ENCODE assay signal across 22 mouse cellular contexts in genomic region chr4:135710392-135710791, GRCm38 (mm10). TPM values are rescaled to one million over a fixed set of nuclear protein-coding genes. Genes with fewer than 3 reads are reported as not detected.
"Had no signal": no experiment of that assay in that cellular context is flagged by ENCODE, and none has a peak within 500 bp of the region (broad histone marks: within the 10 kb centered on the region; RNA-seq: fewer than 3 reads in every experiment).

No protein-coding gene starts in this region.

- H3K4me3 ChIP-seq: limb, embryonic 10.5 days; limb, embryonic 13.5 days; midbrain, embryonic 13.5 days; myocyte; neural tube, embryonic 13.5 days; stomach, embryonic 15.5 days had no signal

- H3K27ac ChIP-seq: limb, embryonic 10.5 days; limb, embryonic 13.5 days; macrophage; midbrain, embryonic 13.5 days; neural tube, embryonic 13.5 days; stomach, embryonic 15.5 days had no signal

- H3K4me2 ChIP-seq: limb, embryonic 13.5 days; lung, embryonic 14.5 days; midbrain, embryonic 13.5 days; neural tube, embryonic 13.5 days; stomach, embryonic 15.5 days had no signal

- H3K4me1 ChIP-seq: limb, embryonic 13.5 days; midbrain, embryonic 13.5 days; neural tube, embryonic 13.5 days; stomach, embryonic 15.5 days had no signal

- H3K27me3 ChIP-seq: limb, embryonic 13.5 days; neural tube, embryonic 13.5 days; stomach, embryonic 15.5 days had no signal

- ATAC-seq: intestine, embryonic 16.5 days; lung, postnatal 0 days; midbrain, embryonic 13.5 days; midbrain, embryonic 16.5 days had no signal

- H3K9ac ChIP-seq: limb, embryonic 13.5 days; lung, embryonic 14.5 days; midbrain, embryonic 13.5 days; neural tube, embryonic 13.5 days; stomach, embryonic 15.5 days had no signal

- H3K36me3 ChIP-seq: limb, embryonic 10.5 days; limb, embryonic 13.5 days; midbrain, embryonic 13.5 days; neural tube, embryonic 13.5 days; stomach, embryonic 15.5 days had no signal

- H3K9me3 ChIP-seq: limb, embryonic 10.5 days; limb, embryonic 13.5 days; midbrain, embryonic 13.5 days; neural tube, embryonic 13.5 days; stomach, embryonic 15.5 days had no signal

- DNase-seq: kidney, adult 18-20 months; kidney, adult 9 months; kidney, postnatal 14 days; kidney, postnatal 4 days; lung, embryonic 14.5 days; right cerebral cortex, postnatal 25 days; spleen, adult 18-20 months; thymus, postnatal 25 days had no signal

RNA-seq across cellular contexts. Expression of gene Il22ra1, which starts 17.6 kb away (rescaled TPM):
- total RNA-seq: layer of hippocampus, adult 18-20 months; monocyte, adult 5-6 weeks; neutrophil, adult 5-6 weeks had no signal
- polyA plus RNA-seq: limb, embryonic 10.5 days; limb, embryonic 13.5 days; lung, embryonic 14.5 days; lung, postnatal 0 days; macrophage; midbrain, embryonic 13.5 days; midbrain, embryonic 16.5 days; neural tube, embryonic 13.5 days; thymus, postnatal 0 days had no signal

RNA-seq across cellular contexts. Expression of gene Ifnlr1, which starts 24.3 kb away (rescaled TPM):
- total RNA-seq: monocyte, adult 5-6 weeks had no signal
- polyA plus RNA-seq: myocyte had no signal

RNA-seq across cellular contexts. Expression of gene Myom3, which starts 49.1 kb away (rescaled TPM):
- total RNA-seq: monocyte, adult 5-6 weeks had no signal
- polyA plus RNA-seq: lung, embryonic 14.5 days had no signal
